Mouse (Mus musculus): Measurements from ENCODE around the gene Abtb2. TPM values are rescaled to one million over a fixed set of nuclear protein-coding genes. Genes with fewer than 3 reads are reported as not detected.
A peak's percentile ranks its signal among the peaks of the same experiment; 100 is the strongest.

Gene Abtb2
- polyA plus RNA-seq, 3 experiments from 2014 or later: 7.6 to 11.6 (median 10.8) TPM

GRCm38 (mm10) chr2:103746096-103746495 is 180.0 kb downstream of the Abtb2 start:
- ATAC-seq: no peak

GRCm38 (mm10) chr2:103746761-103747160 is 180.7 kb downstream of the Abtb2 start:
- ATAC-seq: no peak

DNA sequence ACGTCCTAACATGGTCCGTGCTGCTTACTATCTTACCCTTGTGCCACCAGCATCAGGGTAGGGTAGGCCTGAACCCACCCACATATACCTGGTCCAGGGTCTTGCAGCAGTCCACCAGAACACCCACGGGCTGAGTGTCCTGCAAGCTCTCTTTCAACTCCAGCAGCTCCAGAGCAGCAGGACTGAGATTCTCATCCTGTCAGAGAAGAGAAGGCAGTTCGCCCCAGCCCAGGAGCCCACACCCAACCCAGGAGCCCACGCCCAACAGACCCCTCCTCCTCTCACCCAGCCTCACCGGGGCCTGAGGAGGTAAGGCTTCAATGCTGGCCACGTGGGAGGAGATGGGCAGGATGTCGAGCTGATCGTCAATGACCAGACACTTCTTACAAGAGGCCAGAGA is 181.8 kb downstream of the Abtb2 start:
- no peak for ATAC-seq

GRCm38 (mm10) chr2:103749091-103749490 is 183.0 kb downstream of the Abtb2 start:
- ATAC-seq: no peak

DNA sequence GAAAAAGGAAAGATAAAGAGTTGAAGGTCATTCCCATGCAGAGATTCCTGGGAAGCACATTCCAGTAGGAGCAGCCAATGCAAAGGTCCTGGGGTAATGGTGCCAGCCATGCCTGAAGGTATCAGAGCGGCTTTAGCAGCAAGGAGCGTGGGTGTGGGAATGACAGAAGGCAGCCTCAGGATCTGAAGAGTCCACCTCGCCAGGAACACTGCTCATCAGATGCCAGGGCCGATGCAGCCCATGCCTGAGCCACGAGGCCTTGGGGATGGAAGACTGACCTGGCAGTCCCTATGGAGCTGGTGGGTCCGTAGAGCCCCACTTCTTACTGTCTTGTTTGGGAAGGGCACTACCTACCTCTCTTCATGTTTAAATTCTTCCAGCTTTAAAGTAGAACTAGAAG is 185.7 kb downstream of the Abtb2 start:
- ATAC-seq: no peak

DNA sequence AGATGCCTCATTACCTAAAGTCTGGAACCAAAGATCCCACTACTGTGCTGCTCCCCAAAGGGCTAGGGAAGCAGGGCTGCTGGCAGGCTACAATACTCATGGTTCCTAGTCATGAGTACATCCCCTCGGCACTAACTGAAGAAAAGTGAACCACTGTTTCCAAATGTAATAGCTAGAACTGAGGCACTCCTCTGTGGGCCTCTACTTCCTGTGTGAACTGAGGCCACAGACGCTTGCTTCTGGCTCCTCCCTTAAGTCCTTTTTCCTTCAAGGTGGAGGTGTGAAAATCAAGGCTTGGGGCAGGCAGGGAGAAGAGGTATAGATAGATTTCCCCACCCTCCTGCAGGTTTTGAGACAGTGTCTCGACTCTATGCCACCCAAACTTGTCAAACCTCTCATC is 188.5 kb downstream of the Abtb2 start:
- peak; percentile 65 for ATAC-seq

GRCm38 (mm10) chr2:103755458-103756085 is 189.5 kb downstream of the Abtb2 start:
- ATAC-seq: no peak

DNA sequence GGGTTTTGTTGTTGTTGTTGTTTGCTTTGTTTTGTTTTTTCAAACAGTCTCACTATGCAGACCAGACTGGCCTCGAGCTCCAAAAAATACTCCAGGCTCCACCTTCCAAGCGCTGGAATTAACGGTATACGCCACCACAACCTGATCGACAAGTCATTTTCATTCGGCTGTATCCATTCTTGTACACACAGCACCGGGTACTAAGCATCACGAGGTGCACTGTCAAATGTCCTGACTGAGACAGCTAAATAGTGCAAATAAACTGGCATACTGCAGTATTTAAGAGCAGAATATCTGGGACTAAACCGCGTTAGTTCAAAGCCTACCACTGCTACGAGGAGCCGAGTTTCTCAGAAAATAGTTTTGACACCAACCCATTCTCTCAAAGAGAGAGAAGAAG is 194.3 kb downstream of the Abtb2 start:
- no peak for ATAC-seq

DNA sequence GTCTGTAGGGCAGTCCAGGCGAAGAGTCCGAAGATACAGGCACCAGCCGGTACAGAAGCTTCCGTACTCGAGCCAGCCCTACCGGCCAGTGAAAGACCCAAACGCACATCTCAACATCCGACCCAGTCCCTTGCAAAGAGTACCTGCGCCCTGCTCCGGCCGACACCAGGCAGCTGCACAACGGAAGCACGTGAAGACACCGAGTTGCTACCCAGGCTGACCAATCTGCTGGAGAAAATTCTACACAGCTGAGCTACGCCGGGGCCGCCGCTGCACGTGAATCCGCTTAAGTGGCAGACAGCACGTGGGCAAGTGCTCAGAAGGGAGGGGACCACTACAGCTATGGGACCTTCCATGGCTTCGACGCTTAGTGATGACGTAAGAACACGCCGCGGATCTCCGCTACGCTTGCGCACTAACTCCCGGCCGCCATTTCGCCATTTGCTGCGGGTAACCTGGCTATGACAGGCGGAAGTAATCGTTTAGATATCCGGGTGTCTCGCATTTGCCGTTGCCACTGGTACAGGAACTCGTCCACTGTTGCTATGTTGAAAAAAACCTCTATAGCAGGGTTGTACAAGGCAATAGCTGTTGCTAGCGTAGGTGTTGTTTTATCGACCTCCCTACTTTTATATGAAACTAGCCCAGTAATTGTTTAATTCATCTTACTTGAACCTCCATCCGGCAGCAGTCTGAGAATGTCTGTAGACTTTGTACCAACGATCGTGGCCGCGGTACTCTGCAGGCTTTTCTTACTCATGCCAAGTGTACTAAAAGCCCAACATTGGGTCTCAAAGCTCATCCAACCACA is 195.0 kb downstream of the Abtb2 start, which contains the start of gene Nat10:
Gene Nat10 (minus strand): TSS at position 365 of the 811 bp plus-strand sequence.
- peak; percentile 95 for ATAC-seq

DNA sequence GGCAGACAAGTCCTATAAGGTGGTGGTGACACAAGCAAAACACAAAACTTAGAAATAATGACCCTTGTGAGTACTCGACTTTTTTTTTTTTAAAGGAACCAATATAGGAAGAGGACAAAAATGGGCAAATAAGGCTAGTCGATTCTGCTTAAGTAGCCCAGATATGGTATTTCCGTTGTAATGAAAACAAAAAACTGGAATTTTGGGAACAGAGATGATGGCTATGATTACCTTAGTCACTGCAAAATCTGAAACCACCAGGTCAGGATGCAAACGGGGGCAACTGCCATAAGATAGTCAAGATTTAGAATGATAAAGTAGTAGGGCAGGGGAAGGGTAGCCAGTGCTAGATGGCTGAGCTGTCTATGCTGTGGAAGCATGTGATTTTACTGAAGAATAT is 195.9 kb downstream of the Abtb2 start:
- no peak for ATAC-seq

- ATAC-seq: no peak
These were observed 196.4 kb downstream of the Abtb2 start for GRCm38 (mm10) chr2:103762492-103762891.

Other genes starting within 250 kb of the Abtb2 start
- not detected for gene Elf5, start 154.6 kb upstream of the Abtb2 start, polyA plus RNA-seq (2017; shearing (Covaris generic))
- gene Cat, start 81.2 kb upstream of the Abtb2 start, polyA plus RNA-seq (2017; shearing (Covaris generic)): 100 to 1,000 TPM in 1 of 3 experiments, 10 to 100 TPM in 2; 90.9 to 102 (median 95.5) TPM
- 10 to 100 TPM; 27.3 to 32.2 (median 29.9) TPM for gene Nat10, start 195.0 kb downstream of the Abtb2 start, polyA plus RNA-seq (2017; shearing (Covaris generic))
- gene Caprin1, start 231.3 kb downstream of the Abtb2 start, polyA plus RNA-seq (2017; shearing (Covaris generic)): 100 to 1,000 TPM in 1 of 3 experiments, 10 to 100 TPM in 2; 79.8 to 102 (median 98.3) TPM